10 mouse cellular contexts compared by ENCODE assay signal in genomic region chr5:64580786-64581445, GRCm38 (mm10).
DNase-seq lines count a peak whose midpoint lies in the region; ATAC-seq lines count a peak whose summit lies in the region.
"Had no signal": no experiment of that assay in that cellular context is flagged by ENCODE, and none has a peak within 500 bp of the region (broad histone marks: within the 10 kb centered on the region; RNA-seq: fewer than 3 reads in every experiment).

No protein-coding gene starts in this region.

- H3K4me1 ChIP-seq in heart, embryonic 16.5 days (ENCODE audit: control insufficient read depth, insufficient read depth, low read length): peaks cover 34% of the 10 kb centered on the region

- H3K9ac ChIP-seq in heart, embryonic 16.5 days (ENCODE audit: low read length): no peak overlapping the region
- H3K9ac ChIP-seq: embryonic facial prominence, embryonic 12.5 days had no signal

- ATAC-seq in common myeloid progenitor, adult 5-6 weeks (replicated peaks; ENCODE audit: low read depth, poor library complexity, severe bottlenecking): peak; percentile 36; the same call in 1 of the 2 replicates
- peak; percentile 20; the same call in 1 of the 2 replicates for ATAC-seq in heart, embryonic 16.5 days (replicated peaks; ENCODE audit: extremely low read depth, insufficient read depth, low FRiP score)
- ATAC-seq in megakaryocyte progenitor cell, adult 5-6 weeks (replicated peaks; ENCODE audit: poor library complexity): peak; percentile 35

- H3K27me3 ChIP-seq in heart, embryonic 16.5 days (ENCODE audit: control insufficient read depth, insufficient read depth, low read length): no peaks in the 10 kb centered on the region
- H3K27me3 ChIP-seq: embryonic facial prominence, embryonic 12.5 days had no signal

- H3K4me3 ChIP-seq in heart, embryonic 16.5 days (ENCODE audit: low read length): no peak overlapping the region
- H3K4me3 ChIP-seq: embryonic facial prominence, embryonic 12.5 days had no signal

- H3K36me3 ChIP-seq in heart, embryonic 16.5 days (ENCODE audit: control insufficient read depth, insufficient read depth): no peaks in the 10 kb centered on the region
- H3K36me3 ChIP-seq: embryonic facial prominence, embryonic 12.5 days had no signal

- no peaks in the 10 kb centered on the region for H3K9me3 ChIP-seq in heart, embryonic 16.5 days (replicated peaks; ENCODE audit: control insufficient read depth, low read length)
- H3K9me3 ChIP-seq: embryonic facial prominence, embryonic 12.5 days had no signal

- H3K27ac ChIP-seq in heart, embryonic 16.5 days (ENCODE audit: low read length): peak overlapping the region; percentile 67

- peak; percentile 36 for DNase-seq in kidney, postnatal 10 days
- no peak for DNase-seq in kidney, postnatal 36 days
- DNase-seq in cerebellum, adult 9-11 months: no peak
- no peak for DNase-seq in testis, postnatal 14 days (ENCODE audit: low spot score)
- DNase-seq in right cerebral cortex, postnatal 25 days: no peak
- DNase-seq: lung, adult 2 months had no signal

- 69% methylated on average over 6 of the region's 6 CpGs for WGBS in heart, embryonic 16.5 days

- no peak overlapping the region for H3K4me2 ChIP-seq in heart, embryonic 16.5 days (ENCODE audit: low read depth, low read length)
